Mouse (Mus musculus) limb, embryonic 15.5 days (tissue): ENCODE data around the gene Olfr262. TPM values are rescaled to one million over a fixed set of nuclear protein-coding genes. Genes with fewer than 3 reads are reported as not detected.
"Not testable (repeated sequence)": the region's sequence is repeated elsewhere in the genome, so short reads cannot be mapped to it uniquely, and the experiment has no call there.

Experiments used
- ATAC-seq: fragments of 200-750 bp; cut with Nextera tagmentation; 2 replicates; pipeline ENCODE4 v1.8.0; 2017; ENCODE audit warnings: low read depth, moderate TSS enrichment; ENCODE audit not compliant: insufficient number of reproducible peaks, low FRiP score, low TSS enrichment
- H3K27ac ChIP-seq: fragments of 300-500 bp; sonication (generic); 2 replicates; pipeline ENCODE4 v1.5.1; 2015; ENCODE audit warnings: moderate library complexity, mild to moderate bottlenecking, inconsistent platforms
- H3K27me3 ChIP-seq: fragments of 300-500 bp; sonication (generic); 2 replicates; pipeline ENCODE4 v1.6.1; 2015; ENCODE audit warnings: inconsistent platforms
- H3K36me3 ChIP-seq: fragments of 300-500 bp; sonication (generic); 2 replicates; pipeline ENCODE4 v1.6.1; 2015; ENCODE audit warnings: inconsistent platforms
- H3K4me1 ChIP-seq: fragments of 300-500 bp; sonication (generic); 2 replicates; pipeline ENCODE4 v1.6.1; 2015; ENCODE audit warnings: inconsistent platforms
- H3K4me2 ChIP-seq: fragments of 300-500 bp; sonication (generic); 2 replicates; pipeline ENCODE4 v1.6.1; 2015; ENCODE audit warnings: mild to moderate bottlenecking, inconsistent platforms
- H3K4me3 ChIP-seq: fragments of 300-500 bp; sonication (generic); 2 replicates; pipeline ENCODE4 v1.5.1; 2015; ENCODE audit warnings: mild to moderate bottlenecking, inconsistent platforms
- H3K9ac ChIP-seq: fragments of 300-500 bp; sonication (generic); 2 replicates; pipeline ENCODE4 v1.6.1; 2015; ENCODE audit warnings: inconsistent platforms
- H3K9me3 ChIP-seq: fragments of 300-500 bp; sonication (generic); 2 replicates; pipeline ENCODE4 v1.6.1; 2016; ENCODE audit warnings: inconsistent platforms
- WGBS: fragments of 180-500 bp; shearing (Covaris S2); methylation state at CpG from one replicate; pipeline ENCODE4 v1.1.7; 2015; 5-methylcytosine and 5-hydroxymethylcytosine counted together
- polyA plus RNA-seq: library from polyadenylated mRNA; unstranded; fragments of >200 nt; fragmentation: Nextera tagmentation; extraction: Ambion mirVana; gene quantifications from 2 replicates; pipeline ENCODE4 v1.2.1, GENCODE M21; 2015

Olfr262 gene
- polyA plus RNA-seq = not detected in 2 replicates

GRCm38 (mm10) chr19:12241559-12241958 lies at the start of gene Olfr262:
Olfr262 (minus strand) TSS chr19:12241659.
- Histone ChIP-seq H3K9me3 (no peaks in the 10 kb centered on the region), H3K4me3 (no peak within 1 kb of the TSS), H3K9ac (no peak within 1 kb of the TSS), H3K36me3 (no peaks in the 10 kb centered on the region), H3K27me3 (no peaks in the 10 kb centered on the region), H3K4me2 (no peak within 1 kb of the TSS), H3K27ac (no peak within 1 kb of the TSS), H3K4me1 (no peaks in the 10 kb centered on the region)
- 87% methylated on average over 1 of the region's 1 CpGs for WGBS
- no peak for ATAC-seq

- ATAC-seq = no peak
- Histone ChIP-seq H3K4me3 (no peak within 1 kb of the TSS), H3K27ac (no peak within 1 kb of the TSS), H3K36me3 (no peaks in the 10 kb centered on the region), H3K4me2 (no peak within 1 kb of the TSS), H3K27me3 (no peaks in the 10 kb centered on the region), H3K4me1 (no peaks in the 10 kb centered on the region), H3K9ac (no peak within 1 kb of the TSS), H3K9me3 (no peaks in the 10 kb centered on the region)
- WGBS = 68% methylated on average over 2 of the region's 2 CpGs
Measured at GRCm38 (mm10) chr19:12279554-12279953, 38.1 kb upstream of the Olfr262 start, which contains the start of gene Olfr1434. Olfr1434 (plus strand) TSS chr19:12279854.

GRCm38 (mm10) chr19:12260732-12261131 lies 19.3 kb upstream of the Olfr262 start, which contains the start of gene Olfr235:
Olfr235 (plus strand) TSS chr19:12261032.
- no peak for ATAC-seq
- H3K4me2 ChIP-seq = no peak within 1 kb of the TSS
- no peak within 1 kb of the TSS for H3K4me3 ChIP-seq
- H3K27ac ChIP-seq = no peak within 1 kb of the TSS
- WGBS = 45% methylated on average over 1 of the region's 1 CpGs
- no peaks in the 10 kb centered on the region for H3K9me3 ChIP-seq
- H3K27me3 ChIP-seq = no peaks in the 10 kb centered on the region
- no peaks in the 10 kb centered on the region for H3K36me3 ChIP-seq
- no peak within 1 kb of the TSS for H3K9ac ChIP-seq
- H3K4me1 ChIP-seq = no peaks in the 10 kb centered on the region

- not testable (repeated sequence) for H3K9ac ChIP-seq, H3K27me3 ChIP-seq, H3K9me3 ChIP-seq, H3K27ac ChIP-seq, H3K4me1 ChIP-seq, ATAC-seq, H3K4me2 ChIP-seq, H3K4me3 ChIP-seq, H3K36me3 ChIP-seq
Measured at GRCm38 (mm10) chr19:12232496-12232895, 9.0 kb downstream of the Olfr262 start, which contains the start of gene Olfr1432. Olfr1432 (minus strand) TSS chr19:12232596.

- H3K9ac ChIP-seq = no peak within 1 kb of the TSS
- no peak within 1 kb of the TSS for H3K4me3 ChIP-seq
- H3K9me3 ChIP-seq = no peaks in the 10 kb centered on the region
- H3K36me3 ChIP-seq = no peaks in the 10 kb centered on the region
- WGBS = 77% methylated on average over 1 of the region's 1 CpGs
- H3K4me1 ChIP-seq = no peaks in the 10 kb centered on the region
- no peak within 1 kb of the TSS for H3K4me2 ChIP-seq
- no peak within 1 kb of the TSS for H3K27ac ChIP-seq
- no peak for ATAC-seq
- H3K27me3 ChIP-seq = no peaks in the 10 kb centered on the region
Measured at GRCm38 (mm10) chr19:12200334-12200733, 41.1 kb downstream of the Olfr262 start, which contains the start of gene Olfr1431. Olfr1431 (plus strand) TSS chr19:12200634.

GRCm38 (mm10) chr19:12199076-12199475 lies 42.4 kb downstream of the Olfr262 start:
- not testable (repeated sequence) for H3K9me3 ChIP-seq, H3K27me3 ChIP-seq, ATAC-seq, H3K36me3 ChIP-seq, H3K9ac ChIP-seq, H3K4me2 ChIP-seq, H3K27ac ChIP-seq, H3K4me1 ChIP-seq, H3K4me3 ChIP-seq
- WGBS = 88% methylated on average over 4 of the region's 4 CpGs

Other genes with a start within 250 kb of the Olfr262 start
- 0.03 TPM in 1 of 2 replicates, not detected in the other for gene Olfr1423, start 200.3 kb downstream of the Olfr262 start, polyA plus RNA-seq
- not detected in 2 replicates for gene Olfr1424, start 179.0 kb downstream of the Olfr262 start, polyA plus RNA-seq
- gene Olfr1425, start 163.9 kb downstream of the Olfr262 start, polyA plus RNA-seq = not detected in 2 replicates
- not detected in 2 replicates for gene Olfr1426, start 149.6 kb downstream of the Olfr262 start, polyA plus RNA-seq
- not detected in 2 replicates for gene Olfr1427, start 138.3 kb downstream of the Olfr262 start, polyA plus RNA-seq
- gene Olfr1428, start 125.8 kb downstream of the Olfr262 start, polyA plus RNA-seq = not detected in 2 replicates
- gene Olfr76, start 118.5 kb downstream of the Olfr262 start, polyA plus RNA-seq = not detected in 2 replicates
- not detected in 2 replicates for gene Olfr1555-ps1, start 71.5 kb downstream of the Olfr262 start, polyA plus RNA-seq
- gene Olfr1431, start 41.0 kb downstream of the Olfr262 start, polyA plus RNA-seq = not detected in 2 replicates
- gene Olfr1432, start 9.1 kb downstream of the Olfr262 start, polyA plus RNA-seq = not detected in 2 replicates
- gene Olfr235, start 19.4 kb upstream of the Olfr262 start, polyA plus RNA-seq = not detected in 2 replicates
- not detected in 2 replicates for gene Olfr1434, start 38.2 kb upstream of the Olfr262 start, polyA plus RNA-seq
- gene Olfr1436, start 57.5 kb upstream of the Olfr262 start, polyA plus RNA-seq = not detected in 2 replicates
- gene Olfr1437, start 83.4 kb upstream of the Olfr262 start, polyA plus RNA-seq = not detected in 2 replicates
- not detected in 2 replicates for gene Olfr1438-ps1, start 94.3 kb upstream of the Olfr262 start, polyA plus RNA-seq
- gene Olfr1440, start 145.6 kb upstream of the Olfr262 start, polyA plus RNA-seq = not detected in 2 replicates
- not detected in 2 replicates for gene Olfr1441, start 175.8 kb upstream of the Olfr262 start, polyA plus RNA-seq
- not detected in 2 replicates for gene Pfpl, start 186.2 kb upstream of the Olfr262 start, polyA plus RNA-seq
- 0.47 and 0.54 TPM in 2 replicates for gene Mpeg1, start 219.1 kb upstream of the Olfr262 start, polyA plus RNA-seq